Mouse (Mus musculus): ENCODE data around the gene Igsf9.

DNA sequence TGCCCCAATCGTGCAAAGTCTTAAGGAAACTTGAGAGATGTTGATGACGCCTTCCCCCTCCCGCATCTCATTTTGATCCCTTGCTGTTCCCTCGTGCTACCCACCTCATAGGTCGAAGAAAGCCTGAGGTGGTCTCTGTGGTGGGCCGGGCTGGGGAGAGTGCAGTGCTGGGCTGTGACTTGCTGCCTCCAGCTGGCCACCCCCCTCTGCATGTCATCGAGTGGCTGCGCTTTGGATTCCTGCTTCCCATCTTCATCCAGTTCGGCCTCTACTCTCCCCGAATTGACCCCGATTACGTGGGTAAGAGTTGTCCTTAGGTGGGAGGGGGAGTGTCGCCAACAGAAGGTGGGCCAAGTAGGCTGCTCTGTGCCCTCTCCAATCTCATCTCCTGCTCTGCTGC lies 3.1 kb downstream of the Igsf9 start:
- no peak for TF ChIP-seq CTCF (IDR thresholded peaks at IDR 0.05; ENCODE audit: borderline replicate concordance, insufficient read depth, low read depth, low read length)
- no peak for TF ChIP-seq POLR2A (IDR thresholded peaks at IDR 0.05; ENCODE audit: borderline replicate concordance, insufficient read depth, low read length)
